Mouse (Mus musculus) lung, adult 2 months (tissue): ENCODE results near the gene Pax5.

ENCODE experiments used
- CTCF ChIP-seq: fragments of 200-500 bp; IDR thresholded peaks from 2 replicates; pipeline ENCODE4 v1.5.1; 2011; ENCODE audit warnings: mild to moderate bottlenecking, low read length, control low read depth; ENCODE audit not compliant: insufficient read depth
- POLR2A ChIP-seq: fragments of 200-500 bp; IDR thresholded peaks from 2 replicates; pipeline ENCODE4 v1.6.1; 2011; ENCODE audit warnings: low read depth, mild to moderate bottlenecking, control low read depth, low read length, borderline replicate concordance; ENCODE audit errors: extremely low read depth

DNA sequence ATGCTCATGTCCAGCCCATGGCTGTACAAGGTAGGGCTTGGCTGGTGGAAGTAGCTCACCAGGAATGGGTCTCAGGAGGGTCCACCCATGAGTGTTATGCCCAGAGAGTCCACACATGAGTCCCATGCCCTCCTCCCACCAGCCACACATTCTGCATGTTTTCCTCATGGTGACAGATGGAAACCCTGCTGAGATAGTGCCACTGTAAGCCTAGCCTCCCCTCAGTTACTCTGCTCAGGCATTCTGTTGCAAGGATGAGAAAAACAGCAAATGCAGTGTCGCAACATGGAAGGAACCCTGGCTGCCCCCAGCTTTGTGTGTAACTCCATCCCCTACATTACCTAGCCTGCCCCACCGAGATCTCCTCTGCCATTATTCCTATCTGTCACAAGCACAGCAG is 117.2 kb downstream of the Pax5 start:
- TF ChIP-seq CTCF = no peak
- no peak for TF ChIP-seq POLR2A
